Mouse (Mus musculus): ENCODE results near the gene Taok2.
"Not testable (repeated sequence)": the region's sequence is repeated elsewhere in the genome, so short reads cannot be mapped to it uniquely, and the experiment has no call there.

- TF ChIP-seq CTCF (IDR thresholded peaks at IDR 0.05; ENCODE audit: extremely low read depth, insufficient read depth, insufficient read length, insufficient replicate concordance); POLR2A (IDR thresholded peaks at IDR 0.05; ENCODE audit: low read depth, low read length): not testable (repeated sequence)
Measured at GRCm38 (mm10) chr7:126918356-126918755, 33.9 kb upstream of the Taok2 start.
